Mouse (Mus musculus): ENCODE measurements around the gene Cacna1a. TPM values are rescaled to one million over a fixed set of nuclear protein-coding genes. Genes with fewer than 3 reads are reported as not detected.

Gene Cacna1a
- polyA plus RNA-seq, 1 experiment from 2014 or later = 6.6 TPM

DNA sequence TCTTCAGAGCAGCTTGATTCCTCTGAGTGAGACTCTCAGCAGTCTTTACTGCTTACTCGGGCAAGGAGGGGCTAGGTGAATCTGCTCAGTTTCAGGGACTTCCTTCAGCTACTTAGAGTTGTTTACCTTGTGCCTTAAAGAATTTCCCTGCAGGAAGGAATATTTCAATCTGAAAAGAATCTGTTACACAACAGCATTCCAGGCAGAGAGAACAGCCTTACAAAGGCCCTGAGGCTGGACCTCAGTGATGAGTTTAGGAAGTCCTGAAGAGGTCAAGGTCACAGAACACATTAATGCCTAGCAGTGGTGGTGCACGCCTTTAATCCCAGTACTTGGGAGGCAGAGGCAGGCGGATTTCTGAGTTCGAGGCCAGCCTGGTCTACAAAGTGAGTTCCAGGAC lies 243.6 kb downstream of the Cacna1a start:
- Histone ChIP-seq H3K27ac (no peak overlapping the region), H3K4me1 (replicated peaks; ENCODE audit: insufficient read depth, low read length) (no peaks in the 10 kb centered on the region; the same call in 1 of the 2 replicates), H3K27me3 (ENCODE audit: insufficient read depth, low read length) (no peaks in the 10 kb centered on the region), H3K4me3 (replicated peaks; ENCODE audit: low read depth, low read length) (no peak overlapping the region), H3K36me3 (ENCODE audit: insufficient read depth, low read length) (no peaks in the 10 kb centered on the region), H3K9ac (ENCODE audit: low read depth, low read length) (no peak overlapping the region), H3K9me3 (replicated peaks; ENCODE audit: low read length) (no peaks in the 10 kb centered on the region), H3K4me2 (ENCODE audit: low read length) (no peak overlapping the region)
- 90% methylated on average over 4 of the region's 4 CpGs for WGBS
- no peak for ATAC-seq (replicated peaks; ENCODE audit: low FRiP score, low read depth)
- TF ChIP-seq CTCF (IDR thresholded peaks at IDR 0.05; ENCODE audit: low read depth) = no peak
- no peak for DNase-seq (ENCODE audit: low spot score)

DNA sequence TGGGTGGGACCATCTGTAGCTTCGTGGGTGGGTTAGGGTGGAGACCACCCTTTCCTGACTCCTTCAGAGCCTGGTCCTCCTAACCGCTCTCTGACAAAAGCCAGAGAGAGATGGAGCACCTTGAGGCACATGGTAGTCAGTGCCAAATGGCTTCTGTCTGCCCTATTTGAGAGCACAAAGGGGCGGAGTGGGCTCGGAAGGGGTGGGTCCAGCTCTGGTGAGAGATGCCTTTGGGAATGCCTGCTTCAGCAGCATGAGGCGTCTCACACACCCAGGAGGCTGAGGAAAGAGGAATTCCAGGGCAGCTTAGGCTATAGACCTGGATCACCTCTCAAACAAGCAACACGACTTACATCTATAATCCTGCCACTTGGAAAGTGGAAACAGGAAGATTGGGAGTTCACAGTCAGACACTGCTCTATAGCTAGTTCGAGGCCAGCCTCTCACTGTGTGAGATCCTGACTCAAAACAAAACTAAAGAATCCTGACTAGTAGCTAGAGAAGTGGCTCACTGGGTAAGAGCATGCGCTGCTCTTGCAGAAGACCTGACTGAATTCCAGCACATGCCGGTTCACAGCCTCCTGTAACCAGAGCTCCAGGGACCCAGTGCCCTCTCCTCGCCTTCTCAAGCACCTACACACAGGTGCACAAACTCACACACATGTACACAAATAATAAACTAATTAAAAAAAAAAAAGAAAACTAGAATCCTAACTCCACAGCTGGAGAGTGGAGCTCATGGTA lies 245.8 kb downstream of the Cacna1a start:
- Histone ChIP-seq H3K4me3 (replicated peaks; ENCODE audit: low read depth, low read length) (no peak overlapping the region), H3K27me3 (ENCODE audit: insufficient read depth, low read length) (no peaks in the 10 kb centered on the region), H3K36me3 (ENCODE audit: insufficient read depth, low read length) (no peaks in the 10 kb centered on the region), H3K9ac (ENCODE audit: low read depth, low read length) (no peak overlapping the region), H3K4me1 (replicated peaks; ENCODE audit: insufficient read depth, low read length) (no peaks in the 10 kb centered on the region; the same call in 1 of the 2 replicates), H3K9me3 (replicated peaks; ENCODE audit: low read length) (no peaks in the 10 kb centered on the region), H3K4me2 (ENCODE audit: low read length) (no peak overlapping the region), H3K27ac (no peak overlapping the region)
- WGBS = 46% methylated on average over 10 of the region's 10 CpGs
- ATAC-seq (replicated peaks; ENCODE audit: low FRiP score, low read depth) (no peak), DNase-seq (ENCODE audit: low spot score) (no peak)
- no peak for TF ChIP-seq CTCF (IDR thresholded peaks at IDR 0.05; ENCODE audit: low read depth)

DNA sequence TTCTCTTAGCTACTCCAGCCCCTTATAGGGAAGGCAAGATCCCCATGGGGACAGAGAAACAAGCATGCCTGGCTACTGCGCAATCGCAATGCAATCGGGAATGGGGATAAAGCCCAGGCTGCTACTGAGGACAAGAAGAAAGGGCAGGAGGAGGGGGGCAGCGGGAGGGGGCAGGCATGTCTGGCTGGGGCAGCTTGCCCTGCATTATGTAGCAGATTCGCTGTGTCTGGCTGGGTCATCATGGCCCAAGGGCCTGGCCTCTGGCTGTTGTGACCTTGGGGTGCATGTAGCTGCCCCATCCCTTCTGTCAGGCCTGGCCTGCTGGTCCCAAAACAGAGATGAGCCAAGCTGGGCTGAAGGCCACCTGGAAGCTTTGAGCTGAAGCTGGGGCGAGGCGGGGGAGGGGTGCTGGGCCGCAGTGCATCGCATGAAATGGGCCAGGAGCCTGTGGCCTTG lies 246.6 kb downstream of the Cacna1a start:
- Histone ChIP-seq H3K4me3 (replicated peaks; ENCODE audit: low read depth, low read length) (no peak overlapping the region), H3K36me3 (ENCODE audit: insufficient read depth, low read length) (no peaks in the 10 kb centered on the region), H3K9me3 (replicated peaks; ENCODE audit: low read length) (no peaks in the 10 kb centered on the region), H3K4me2 (ENCODE audit: low read length) (no peak overlapping the region), H3K27ac (peak overlapping the region; percentile 67; the same call in 1 of the 2 replicates), H3K4me1 (replicated peaks; ENCODE audit: insufficient read depth, low read length) (no peaks in the 10 kb centered on the region; the same call in 1 of the 2 replicates), H3K9ac (ENCODE audit: low read depth, low read length) (no peak overlapping the region), H3K27me3 (ENCODE audit: insufficient read depth, low read length) (no peaks in the 10 kb centered on the region)
- WGBS = 63% methylated on average over 9 of the region's 9 CpGs
- no peak for DNase-seq (ENCODE audit: low spot score)
- no peak for ATAC-seq (replicated peaks; ENCODE audit: low FRiP score, low read depth)
- TF ChIP-seq CTCF (IDR thresholded peaks at IDR 0.05; ENCODE audit: low read depth) = no peak

- H3K4me3 ChIP-seq (replicated peaks; ENCODE audit: low read depth, low read length) = no peak overlapping the region
- no peak for ATAC-seq (replicated peaks; ENCODE audit: low FRiP score, low read depth)
- no peaks in the 10 kb centered on the region; the same call in 1 of the 2 replicates for H3K4me1 ChIP-seq (replicated peaks; ENCODE audit: insufficient read depth, low read length)
- H3K36me3 ChIP-seq (ENCODE audit: insufficient read depth, low read length) = no peaks in the 10 kb centered on the region
- H3K4me2 ChIP-seq (ENCODE audit: low read length) = no peak overlapping the region
- H3K9me3 ChIP-seq (replicated peaks; ENCODE audit: low read length) = no peaks in the 10 kb centered on the region
- TF ChIP-seq CTCF (IDR thresholded peaks at IDR 0.05; ENCODE audit: low read depth) = no peak
- H3K27me3 ChIP-seq (ENCODE audit: insufficient read depth, low read length) = no peaks in the 10 kb centered on the region
- no peak overlapping the region for H3K9ac ChIP-seq (ENCODE audit: low read depth, low read length)
- no peak for DNase-seq (ENCODE audit: low spot score)
- peak overlapping the region; percentile 67 for H3K27ac ChIP-seq
- 63% methylated on average over 14 of the region's 14 CpGs for WGBS
Observed at GRCm38 (mm10) chr8:84635397-84636050, 247.3 kb downstream of the Cacna1a start.

DNA sequence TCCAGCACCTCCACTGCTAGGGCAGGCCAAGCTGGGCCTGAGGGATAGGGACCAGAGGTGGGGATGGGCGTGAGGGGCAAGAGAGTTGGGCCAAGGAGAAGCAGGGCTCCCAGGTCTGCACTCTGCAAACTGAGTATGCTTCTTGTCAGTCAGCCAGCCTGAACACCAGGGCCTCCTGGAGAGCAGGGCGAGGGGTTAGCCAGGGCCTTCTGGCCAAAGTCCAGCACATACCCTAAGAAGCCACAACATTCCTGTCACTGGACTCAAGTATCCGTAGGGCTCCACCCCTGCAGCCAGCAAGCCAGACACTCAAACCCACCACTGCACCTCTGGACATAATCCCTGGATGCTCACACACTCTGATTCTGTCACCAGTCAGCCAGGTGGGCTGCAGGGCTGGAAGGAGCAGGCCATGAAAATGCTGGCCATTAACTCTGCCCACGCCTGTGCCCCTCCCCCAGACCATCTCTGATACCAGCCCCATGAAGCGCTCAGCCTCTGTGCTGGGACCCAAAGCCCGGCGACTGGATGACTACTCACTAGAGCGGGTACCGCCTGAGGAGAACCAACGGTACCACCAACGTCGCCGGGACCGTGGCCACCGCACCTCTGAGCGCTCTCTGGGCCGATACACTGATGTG lies 247.9 kb downstream of the Cacna1a start:
- Histone ChIP-seq H3K4me3 (replicated peaks; ENCODE audit: low read depth, low read length) (no peak overlapping the region), H3K27ac (peak overlapping the region; percentile 67), H3K4me1 (replicated peaks; ENCODE audit: insufficient read depth, low read length) (no peaks in the 10 kb centered on the region; the same call in 1 of the 2 replicates), H3K27me3 (ENCODE audit: insufficient read depth, low read length) (no peaks in the 10 kb centered on the region), H3K9ac (ENCODE audit: low read depth, low read length) (no peak overlapping the region), H3K4me2 (ENCODE audit: low read length) (peak overlapping the region; percentile 13; the same call in 1 of the 2 replicates), H3K9me3 (replicated peaks; ENCODE audit: low read length) (no peaks in the 10 kb centered on the region), H3K36me3 (ENCODE audit: insufficient read depth, low read length) (no peaks in the 10 kb centered on the region)
- no peak for TF ChIP-seq CTCF (IDR thresholded peaks at IDR 0.05; ENCODE audit: low read depth)
- DNase-seq (ENCODE audit: low spot score) = peak; percentile 51
- 80% methylated on average over 17 of the region's 17 CpGs for WGBS
- ATAC-seq (replicated peaks; ENCODE audit: low FRiP score, low read depth) = peak; percentile 14; the same call in 1 of the 2 replicates

DNA sequence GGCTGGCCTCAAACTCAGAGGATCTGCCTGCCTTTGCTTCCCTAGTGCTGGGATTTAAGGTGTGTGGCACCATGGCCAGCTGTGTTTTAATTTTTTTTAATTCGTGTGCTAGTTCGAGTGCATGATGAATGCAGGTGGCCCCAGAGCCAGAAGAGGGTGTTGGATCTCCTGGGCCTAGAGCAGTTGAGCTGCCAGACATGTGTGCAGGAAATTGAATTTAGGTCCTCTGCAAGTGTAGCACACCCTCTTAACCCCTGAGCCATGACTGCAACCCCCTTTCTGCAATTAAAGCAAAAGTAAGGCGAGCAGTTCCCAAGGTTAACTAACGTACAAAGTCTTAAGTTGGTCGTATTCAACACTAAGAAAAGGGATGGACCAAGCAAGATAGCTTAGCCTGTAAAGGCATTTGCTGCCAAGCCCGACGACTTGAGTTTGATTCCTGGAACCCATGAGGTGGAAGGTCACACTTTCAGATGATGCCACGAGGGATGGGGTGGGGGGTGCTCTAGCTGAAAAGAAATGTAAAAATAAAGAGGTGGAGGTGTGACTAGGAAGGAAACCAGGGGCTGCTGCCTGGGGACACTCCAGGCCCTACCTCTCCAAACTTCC lies 249.8 kb downstream of the Cacna1a start:
- peak; percentile 15 for DNase-seq (ENCODE audit: low spot score)
- Histone ChIP-seq H3K4me1 (replicated peaks; ENCODE audit: insufficient read depth, low read length) (no peaks in the 10 kb centered on the region; the same call in 1 of the 2 replicates), H3K27me3 (ENCODE audit: insufficient read depth, low read length) (no peaks in the 10 kb centered on the region), H3K4me3 (replicated peaks; ENCODE audit: low read depth, low read length) (peak overlapping the region; percentile 53), H3K36me3 (ENCODE audit: insufficient read depth, low read length) (no peaks in the 10 kb centered on the region), H3K9ac (ENCODE audit: low read depth, low read length) (peak overlapping the region; percentile 77), H3K4me2 (ENCODE audit: low read length) (peak overlapping the region; percentile 87), H3K27ac (peak overlapping the region; percentile 89), H3K9me3 (replicated peaks; ENCODE audit: low read length) (no peaks in the 10 kb centered on the region)
- 31% methylated on average over 8 of the region's 8 CpGs for WGBS
- ATAC-seq (replicated peaks; ENCODE audit: low FRiP score, low read depth) = no peak
- TF ChIP-seq CTCF (IDR thresholded peaks at IDR 0.05; ENCODE audit: low read depth) = no peak
